Mouse (Mus musculus): ENCODE data around the gene Ramp3. TPM values are rescaled to one million over a fixed set of nuclear protein-coding genes. Genes with fewer than 3 reads are reported as not detected.

The Ramp3 gene
- polyA plus RNA-seq, 1 experiment from 2014 or later, result 10.4 TPM

Other genes with a start within 250 kb of the Ramp3 start
- gene Ppia, start 243.1 kb upstream of the Ramp3 start, polyA plus RNA-seq (2014; fragmentation: Nextera tagmentation; extraction: Ambion mirVana), result 6,047 and 7,558 TPM in 2 replicates
- 654 and 761 TPM in 2 replicates for gene H2afv, start 214.1 kb upstream of the Ramp3 start, polyA plus RNA-seq (2014; fragmentation: Nextera tagmentation; extraction: Ambion mirVana)
- gene Purb, start 182.6 kb upstream of the Ramp3 start, polyA plus RNA-seq (2014; fragmentation: Nextera tagmentation; extraction: Ambion mirVana), result 28.1 and 29.5 TPM in 2 replicates
- 0.57 and 0.60 TPM in 2 replicates for gene Myo1g, start 137.6 kb upstream of the Ramp3 start, polyA plus RNA-seq (2014; fragmentation: Nextera tagmentation; extraction: Ambion mirVana)
- gene Ccm2, start 111.6 kb upstream of the Ramp3 start, polyA plus RNA-seq (2014; fragmentation: Nextera tagmentation; extraction: Ambion mirVana), result 86.4 and 94.4 TPM in 2 replicates
- gene Nacad, start 52.5 kb upstream of the Ramp3 start, polyA plus RNA-seq (2014; fragmentation: Nextera tagmentation; extraction: Ambion mirVana), result 0.77 and 0.86 TPM in 2 replicates
- gene Tbrg4, start 32.5 kb upstream of the Ramp3 start, polyA plus RNA-seq (2014; fragmentation: Nextera tagmentation; extraction: Ambion mirVana), result 30.6 and 48.9 TPM in 2 replicates
- not detected in 2 replicates for gene Wap, start 19.9 kb upstream of the Ramp3 start, polyA plus RNA-seq (2014; fragmentation: Nextera tagmentation; extraction: Ambion mirVana)
- not detected in 2 replicates for gene Gm11983, start 179.1 kb downstream of the Ramp3 start, polyA plus RNA-seq (2014; fragmentation: Nextera tagmentation; extraction: Ambion mirVana)

All from kidney, embryonic 14.5 days (tissue).